Mouse (Mus musculus): ENCODE measurements around the gene Cyp2j8. TPM values are rescaled to one million over a fixed set of nuclear protein-coding genes. Genes with fewer than 3 reads are reported as not detected.

Gene Cyp2j8
- not detected for total RNA-seq (2023)

DNA sequence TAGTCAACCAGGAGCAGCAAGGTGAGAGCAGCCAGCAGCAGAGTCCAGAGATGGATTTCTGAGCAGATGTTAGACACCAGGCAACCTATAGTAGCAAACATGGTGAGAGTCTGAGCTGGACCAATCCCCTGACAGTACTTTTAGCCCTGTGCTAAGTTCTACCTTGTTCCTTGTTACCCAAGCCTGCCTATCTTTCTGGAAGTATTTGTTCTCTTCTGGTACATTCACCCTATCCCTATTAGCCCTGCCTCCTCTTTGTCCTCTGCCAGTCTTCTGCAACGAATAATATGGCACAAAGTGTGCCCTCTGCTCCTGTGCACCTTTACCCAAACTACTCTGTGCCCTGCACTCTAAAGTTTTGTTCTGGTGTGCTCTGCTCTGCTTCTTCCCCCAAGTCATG is at the start of gene Cyp2j8:
Gene Cyp2j8 (minus strand): TSS at position 101 of the 400 bp plus-strand sequence.

DNA sequence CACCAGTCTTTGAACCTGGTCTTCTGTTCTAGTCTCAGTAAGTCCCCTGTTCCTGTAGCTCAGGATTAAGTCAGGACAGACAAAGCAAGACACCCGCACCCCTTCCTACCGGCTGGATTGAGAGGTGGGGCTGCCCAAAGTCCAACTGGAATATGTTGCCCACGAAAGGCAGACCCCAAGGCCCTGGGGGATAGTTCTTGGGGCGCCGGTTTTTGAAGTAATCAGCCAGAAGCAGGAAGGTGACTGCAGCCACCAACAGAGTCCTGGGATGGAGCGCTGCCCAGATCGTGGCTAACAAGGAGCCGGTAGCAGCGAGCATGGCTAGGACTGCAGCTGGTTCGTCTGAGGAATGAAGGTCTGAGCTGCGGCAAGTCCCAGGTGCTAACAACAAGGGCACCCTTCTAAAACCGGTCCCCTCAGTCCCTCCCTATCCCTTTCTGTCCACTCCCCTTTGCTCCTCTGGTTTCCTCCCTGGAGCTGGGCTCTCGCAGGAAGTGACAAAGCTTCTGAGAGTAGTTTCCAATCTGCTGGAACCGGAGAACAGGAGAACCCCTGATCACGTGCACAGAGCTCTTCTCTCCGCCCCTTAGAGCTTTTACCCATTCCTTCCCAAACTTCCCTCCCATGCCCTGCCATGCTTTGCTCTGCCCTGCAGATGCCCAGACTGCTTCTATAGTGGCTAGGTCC is 46.1 kb upstream of the Cyp2j8 start, which contains the start of gene Cyp2j6:
Gene Cyp2j6 (minus strand): TSS at position 529 of the 687 bp plus-strand sequence.

Other genes starting within 250 kb of the Cyp2j8 start
- not detected for gene Cyp2j11, start 158.7 kb downstream of the Cyp2j8 start, total RNA-seq (2023)
- gene Cyp2j6, start 46.3 kb upstream of the Cyp2j8 start, total RNA-seq (2023) = not detected
- under 1 TPM in 1 of 2 experiments, not detected in 1; 0.31 TPM for gene Cyp2j9, start 84.2 kb upstream of the Cyp2j8 start, total RNA-seq (2023)
- gene Cyp2j5, start 156.8 kb upstream of the Cyp2j8 start, total RNA-seq (2023) = not detected

Measured in monocyte, adult 59 days (primary cell).